Mouse (Mus musculus) hindbrain, embryonic 16.5 days (tissue): ENCODE data around the gene Adam12. TPM values are rescaled to one million over a fixed set of nuclear protein-coding genes. Genes with fewer than 3 reads are reported as not detected.

ENCODE experiments used
- ATAC-seq: fragments of 200-750 bp; cut with Nextera tagmentation; 2 replicates; pipeline ENCODE4 v1.8.0; 2017; ENCODE audit warnings: moderate TSS enrichment, moderate library complexity
- H3K27ac ChIP-seq: fragments of 300-500 bp; sonication (generic); 2 replicates; pipeline ENCODE4 v1.5.1; 2014; ENCODE audit warnings: low read depth, mild to moderate bottlenecking, control low read depth, low read length, moderate library complexity
- H3K27me3 ChIP-seq: fragments of 300-500 bp; sonication (generic); replicated peaks from 2 replicates; pipeline ENCODE4 v1.6.1; 2014; ENCODE audit warnings: low read length; ENCODE audit not compliant: control insufficient read depth, insufficient read depth
- H3K36me3 ChIP-seq: fragments of 300-500 bp; sonication (generic); 2 replicates; pipeline ENCODE4 v1.6.1; 2014; ENCODE audit warnings: mild to moderate bottlenecking, low read length, moderate library complexity, mixed read lengths; ENCODE audit not compliant: control insufficient read depth, insufficient read depth
- H3K4me1 ChIP-seq: fragments of 300-500 bp; sonication (generic); 2 replicates; pipeline ENCODE4 v1.6.1; 2014; ENCODE audit warnings: low read depth, low read length; ENCODE audit not compliant: control insufficient read depth, insufficient read depth
- H3K4me2 ChIP-seq: fragments of 300-500 bp; sonication (generic); 2 replicates; pipeline ENCODE4 v1.6.1; 2014; ENCODE audit warnings: mild to moderate bottlenecking, low read length, control low read depth, moderate library complexity
- H3K4me3 ChIP-seq: fragments of 300-500 bp; sonication (generic); 2 replicates; pipeline ENCODE4 v1.5.1; 2014; ENCODE audit warnings: mild to moderate bottlenecking, low read length, control low read depth, moderate library complexity
- H3K9ac ChIP-seq: fragments of 300-500 bp; sonication (generic); 2 replicates; pipeline ENCODE4 v1.6.1; 2014; ENCODE audit warnings: low read depth, mild to moderate bottlenecking, control low read depth, low read length, moderate library complexity
- H3K9me3 ChIP-seq: fragments of 300-500 bp; sonication (generic); 2 replicates; pipeline ENCODE4 v1.6.1; 2014; ENCODE audit warnings: mild to moderate bottlenecking, low read length, moderate library complexity; ENCODE audit not compliant: control insufficient read depth
- WGBS: fragments of 180-500 bp; shearing (Covaris S2); extraction: QIAGEN DNeasy Blood & Tissue Kit; methylation state at CpG from one replicate; pipeline ENCODE4 v1.1.7; 2014; 5-methylcytosine and 5-hydroxymethylcytosine counted together
- polyA plus RNA-seq: library from polyadenylated mRNA; unstranded; fragments of >200 nt; fragmentation: Nextera tagmentation; extraction: Ambion mirVana; gene quantifications from 2 replicates; pipeline ENCODE4 v1.2.1, GENCODE M21; 2015

The Adam12 gene
- polyA plus RNA-seq, 1 experiment from 2014 or later = 3.3 TPM

DNA sequence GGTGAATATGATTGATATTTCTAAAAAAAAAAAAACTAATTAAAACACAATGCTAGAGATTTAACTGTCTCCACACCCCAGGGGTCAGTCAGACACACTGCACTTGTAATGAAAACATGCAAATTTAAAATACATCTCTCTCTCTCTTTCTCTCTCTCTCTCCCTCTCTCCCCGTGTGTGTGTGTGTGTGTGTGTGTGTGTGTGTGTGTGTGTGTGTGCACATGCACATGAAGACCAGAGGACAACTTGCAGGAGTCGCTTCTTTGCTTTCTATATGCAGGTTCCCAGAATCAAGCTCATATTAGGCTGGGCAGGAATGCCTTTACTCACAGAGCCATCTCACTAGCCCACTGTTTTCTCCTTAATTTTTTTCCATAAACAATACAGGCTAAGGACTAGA, 146.6 kb downstream of the Adam12 start:
- no peaks in the 10 kb centered on the region for H3K27me3 ChIP-seq
- ATAC-seq = no peak
- H3K4me1 ChIP-seq = no peaks in the 10 kb centered on the region
- H3K4me3 ChIP-seq = no peak overlapping the region
- H3K36me3 ChIP-seq = no peaks in the 10 kb centered on the region
- H3K27ac ChIP-seq = no peak overlapping the region
- H3K9ac ChIP-seq = no peak overlapping the region
- H3K9me3 ChIP-seq = no peaks in the 10 kb centered on the region
- no peak overlapping the region for H3K4me2 ChIP-seq
- WGBS = 59% methylated on average over 2 of the region's 2 CpGs

DNA sequence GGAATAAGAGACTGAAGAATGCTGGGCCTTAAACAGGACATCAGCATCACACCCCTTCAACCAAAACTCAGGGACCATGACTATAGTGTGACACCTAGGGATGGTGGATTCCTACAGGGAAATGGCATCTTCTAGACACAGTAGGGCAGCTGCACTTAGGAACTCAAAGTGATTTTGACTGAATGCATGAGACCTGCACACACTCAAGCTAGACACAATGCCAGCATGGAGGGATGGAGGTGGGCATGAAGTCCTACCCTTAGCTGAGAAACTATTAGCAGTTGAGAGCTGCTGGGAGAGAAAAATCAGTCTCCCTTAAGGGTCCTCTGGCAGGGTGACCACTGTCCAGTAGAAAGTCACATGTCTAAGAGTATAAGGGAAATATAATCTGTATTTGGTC, 147.0 kb downstream of the Adam12 start:
- H3K4me2 ChIP-seq = no peak overlapping the region
- H3K4me3 ChIP-seq = no peak overlapping the region
- no peaks in the 10 kb centered on the region for H3K36me3 ChIP-seq
- H3K27me3 ChIP-seq = no peaks in the 10 kb centered on the region
- H3K9me3 ChIP-seq = no peaks in the 10 kb centered on the region
- H3K9ac ChIP-seq = no peak overlapping the region
- no peak overlapping the region for H3K27ac ChIP-seq
- no peak for ATAC-seq
- H3K4me1 ChIP-seq = no peaks in the 10 kb centered on the region

DNA sequence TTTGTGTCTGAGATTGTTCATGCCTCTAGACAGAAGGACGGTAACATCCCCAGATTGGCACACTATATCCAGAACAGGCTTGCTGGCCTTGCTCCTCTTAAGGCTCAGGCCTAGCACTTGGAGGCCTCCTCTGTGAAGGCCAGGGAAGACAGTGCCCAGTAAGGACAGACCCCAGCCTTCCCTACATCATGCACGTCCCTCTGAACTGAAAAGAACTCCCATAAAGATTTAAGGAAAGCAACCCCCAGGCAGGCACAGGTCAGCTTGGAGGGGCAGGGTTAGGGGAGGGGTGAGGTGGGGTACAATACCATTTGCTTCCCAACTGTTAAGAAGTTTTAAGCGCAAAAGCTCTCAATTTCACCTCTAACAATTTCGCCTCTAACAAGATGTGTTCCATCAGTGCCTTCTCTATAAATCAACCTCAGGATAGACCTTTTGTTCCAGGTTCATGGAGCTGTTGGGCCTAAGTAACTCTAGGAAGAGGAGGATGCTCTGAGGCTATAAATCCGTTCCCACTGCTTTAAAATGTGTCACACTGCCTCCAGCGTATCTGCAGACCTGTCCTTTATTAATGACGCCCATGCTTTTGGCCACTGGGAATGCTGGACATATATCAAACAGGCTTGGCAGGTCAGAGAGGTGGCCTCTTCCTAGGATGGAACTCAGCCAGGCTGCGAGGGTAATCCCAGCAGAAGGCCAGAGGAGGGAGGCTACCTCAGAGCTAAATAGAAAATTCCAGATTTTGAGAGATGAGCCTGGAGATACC, 150.5 kb downstream of the Adam12 start:
- H3K4me1 ChIP-seq = no peaks in the 10 kb centered on the region
- H3K27me3 ChIP-seq = no peaks in the 10 kb centered on the region
- no peak overlapping the region for H3K4me2 ChIP-seq
- ATAC-seq = no peak
- no peak overlapping the region for H3K4me3 ChIP-seq
- H3K9ac ChIP-seq = no peak overlapping the region
- no peaks in the 10 kb centered on the region for H3K9me3 ChIP-seq
- WGBS = 82% methylated on average over 8 of the region's 8 CpGs
- H3K36me3 ChIP-seq = no peaks in the 10 kb centered on the region
- no peak overlapping the region for H3K27ac ChIP-seq

DNA sequence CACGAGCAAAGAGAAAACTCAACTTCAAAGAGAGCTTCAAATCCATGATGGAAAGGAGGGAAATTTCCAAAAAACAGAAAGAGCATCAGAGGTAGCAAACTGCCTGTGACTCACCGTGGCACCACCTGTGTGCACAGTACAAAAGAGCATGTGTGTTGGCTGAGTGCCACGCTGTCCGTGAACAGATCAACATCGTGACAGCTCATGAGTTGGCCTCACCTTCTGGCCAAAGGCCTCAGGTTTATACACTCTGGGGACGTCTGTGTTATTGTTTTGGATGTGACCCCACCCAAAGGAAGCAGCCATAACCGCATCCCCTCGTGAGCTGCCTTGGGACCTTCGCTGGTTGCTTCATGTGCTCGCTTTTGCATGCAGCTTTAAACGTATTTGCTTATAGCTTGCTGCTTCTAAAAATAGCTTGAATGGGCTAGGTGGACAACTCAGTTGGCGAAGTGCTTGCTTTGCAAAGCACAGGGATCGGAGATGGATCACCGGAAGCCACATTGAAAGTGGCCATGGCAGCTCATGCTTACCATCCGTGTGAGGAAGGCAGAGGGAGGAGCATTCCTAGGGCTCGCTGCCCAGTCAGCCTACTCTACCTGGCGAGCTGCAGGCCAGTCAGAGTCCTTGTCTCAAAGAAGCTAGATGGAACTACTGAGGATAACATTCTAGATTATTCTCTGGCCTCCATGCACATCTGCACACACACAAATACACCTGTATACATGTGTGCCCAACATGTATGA, 151.8 kb downstream of the Adam12 start:
- no peaks in the 10 kb centered on the region for H3K36me3 ChIP-seq
- H3K4me1 ChIP-seq = no peaks in the 10 kb centered on the region
- no peaks in the 10 kb centered on the region for H3K9me3 ChIP-seq
- H3K27me3 ChIP-seq = no peaks in the 10 kb centered on the region
- no peak for ATAC-seq
- H3K4me3 ChIP-seq = no peak overlapping the region
- H3K27ac ChIP-seq = no peak overlapping the region
- H3K4me2 ChIP-seq = no peak overlapping the region
- WGBS = 79% methylated on average over 17 of the region's 17 CpGs
- H3K9ac ChIP-seq = no peak overlapping the region

DNA sequence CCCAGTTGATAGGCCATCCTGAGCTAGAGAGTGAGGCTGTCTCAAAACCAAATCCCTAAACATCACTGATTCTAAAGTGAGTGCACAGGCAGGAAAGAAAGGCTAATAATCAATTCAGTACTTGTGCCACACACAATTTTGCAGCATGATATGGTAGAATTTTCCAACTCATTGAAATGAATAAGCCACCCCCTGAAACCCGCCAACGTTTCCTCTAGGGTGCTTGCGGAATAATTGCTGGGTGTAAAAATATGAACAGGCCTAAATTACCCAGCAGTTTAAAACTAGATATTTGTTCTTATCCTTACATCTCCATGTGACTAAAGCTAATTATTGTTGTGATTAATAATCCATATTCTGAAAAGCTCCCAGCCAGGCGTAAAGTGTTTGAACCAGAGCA, 154.3 kb downstream of the Adam12 start:
- H3K4me2 ChIP-seq = no peak overlapping the region
- no peak overlapping the region for H3K4me3 ChIP-seq
- H3K9me3 ChIP-seq = no peaks in the 10 kb centered on the region
- ATAC-seq = no peak
- H3K4me1 ChIP-seq = no peaks in the 10 kb centered on the region
- H3K27me3 ChIP-seq = no peaks in the 10 kb centered on the region
- H3K27ac ChIP-seq = no peak overlapping the region
- 86% methylated on average over 4 of the region's 4 CpGs for WGBS
- no peak overlapping the region for H3K9ac ChIP-seq
- no peaks in the 10 kb centered on the region for H3K36me3 ChIP-seq

DNA sequence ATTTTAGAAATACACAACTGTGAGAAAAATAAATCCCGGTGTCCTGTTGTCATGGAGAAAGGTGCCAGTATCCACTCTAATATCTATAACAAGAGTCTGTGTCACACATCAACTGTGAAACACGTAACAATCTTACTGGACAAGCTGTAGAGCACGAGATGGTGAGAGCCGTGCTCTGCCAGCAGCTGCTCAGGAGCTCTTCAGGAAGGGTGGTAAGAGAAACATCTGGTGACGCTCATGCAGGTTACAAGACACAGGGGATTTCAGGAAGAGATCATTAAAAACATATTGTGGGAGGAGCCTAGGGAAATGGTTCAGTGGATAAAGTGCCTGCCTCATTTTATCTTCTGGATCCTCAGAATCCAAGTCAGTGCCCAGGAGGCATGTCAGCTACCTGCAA, 158.9 kb downstream of the Adam12 start:
- Histone ChIP-seq H3K27ac (no peak overlapping the region), H3K4me3 (no peak overlapping the region), H3K4me2 (no peak overlapping the region), H3K9ac (no peak overlapping the region), H3K9me3 (no peaks in the 10 kb centered on the region), H3K36me3 (no peaks in the 10 kb centered on the region), H3K4me1 (no peaks in the 10 kb centered on the region), H3K27me3 (no peaks in the 10 kb centered on the region)
- WGBS = 80% methylated on average over 5 of the region's 5 CpGs
- ATAC-seq = no peak

DNA sequence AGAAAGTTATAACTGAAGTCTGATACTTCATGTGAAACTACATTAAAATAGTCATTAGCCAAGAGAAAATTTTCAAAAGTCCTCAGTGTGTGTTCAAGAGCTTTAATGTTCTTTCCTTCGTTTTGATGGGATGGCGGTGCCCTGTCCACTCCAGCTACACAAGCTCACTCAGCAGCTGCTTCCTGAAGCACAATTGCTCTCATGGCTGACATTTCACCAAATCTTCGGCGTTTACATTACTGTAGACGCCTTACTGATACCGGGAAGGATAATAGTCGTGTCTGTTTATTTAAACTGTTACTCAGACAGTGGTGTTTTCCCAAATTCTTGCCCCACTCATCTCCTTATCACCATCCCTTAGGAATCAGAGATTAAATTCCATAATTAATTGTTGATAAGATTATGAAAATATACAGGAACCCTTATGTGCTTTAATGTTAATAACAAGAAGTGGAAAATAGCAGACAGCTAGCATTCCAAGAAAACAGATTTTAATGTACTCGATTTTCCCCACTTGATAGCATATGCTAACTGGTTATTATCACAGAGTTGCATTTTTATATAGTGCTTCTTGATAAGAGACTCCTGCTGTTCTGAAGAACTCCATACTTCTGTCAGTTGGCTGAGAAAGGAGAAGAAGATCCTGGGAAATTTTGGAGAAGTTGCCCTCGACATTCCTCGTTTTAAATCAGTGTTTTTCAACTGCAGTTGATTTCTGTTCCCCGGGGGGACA, 160.6 kb downstream of the Adam12 start:
- no peak for ATAC-seq
- H3K36me3 ChIP-seq = no peaks in the 10 kb centered on the region
- no peak overlapping the region for H3K27ac ChIP-seq
- no peak overlapping the region for H3K9ac ChIP-seq
- H3K9me3 ChIP-seq = no peaks in the 10 kb centered on the region
- 83% methylated on average over 11 of the region's 11 CpGs for WGBS
- H3K4me3 ChIP-seq = no peak overlapping the region
- no peaks in the 10 kb centered on the region for H3K4me1 ChIP-seq
- H3K27me3 ChIP-seq = no peaks in the 10 kb centered on the region
- H3K4me2 ChIP-seq = no peak overlapping the region

DNA sequence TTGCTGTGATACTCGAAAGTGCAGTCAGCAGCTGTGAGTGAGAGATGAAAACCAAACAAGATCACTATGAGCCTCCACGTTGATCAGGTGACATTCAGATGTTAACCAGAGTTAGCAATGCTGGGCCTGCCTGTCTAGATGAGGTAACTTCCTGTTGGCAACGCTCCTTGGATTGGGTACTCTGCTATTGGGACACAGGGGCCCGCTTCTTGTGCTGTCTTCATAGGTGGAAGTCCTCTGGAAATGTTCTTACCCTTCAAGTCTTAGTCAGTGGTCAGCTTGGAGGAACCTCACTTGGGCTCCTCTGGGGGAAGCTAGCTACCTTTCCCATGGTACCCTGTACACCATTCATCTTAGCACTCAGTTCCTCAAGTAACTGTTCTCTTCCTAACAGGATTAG, 169.3 kb downstream of the Adam12 start:
- Histone ChIP-seq H3K9ac (no peak overlapping the region), H3K9me3 (no peaks in the 10 kb centered on the region), H3K36me3 (no peaks in the 10 kb centered on the region), H3K4me3 (no peak overlapping the region), H3K4me2 (no peak overlapping the region), H3K4me1 (no peaks in the 10 kb centered on the region), H3K27ac (no peak overlapping the region), H3K27me3 (no peaks in the 10 kb centered on the region)
- no peak for ATAC-seq
- 91% methylated on average over 4 of the region's 4 CpGs for WGBS

DNA sequence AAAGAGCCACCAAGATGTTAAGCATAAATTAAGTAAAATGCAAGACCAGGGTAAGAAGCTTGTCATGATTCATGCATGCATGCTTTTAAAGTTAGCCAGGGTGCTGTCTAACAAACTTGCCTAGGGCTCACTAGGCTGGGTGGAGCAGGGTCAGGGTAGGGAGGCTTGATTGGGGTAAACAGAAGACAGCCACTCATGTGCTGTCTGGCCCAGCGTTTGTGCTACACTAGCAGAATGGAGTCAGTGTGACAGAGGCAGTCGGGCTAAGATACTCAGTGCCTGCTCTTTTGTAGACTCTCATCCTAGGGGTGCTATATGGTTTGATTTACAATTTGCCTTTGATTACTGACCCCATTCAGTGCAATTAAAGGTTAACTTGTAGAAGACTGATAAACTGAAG, 179.5 kb downstream of the Adam12 start:
- 62% methylated on average over 2 of the region's 2 CpGs for WGBS
- ATAC-seq = no peak
- Histone ChIP-seq H3K4me2 (no peak overlapping the region), H3K27ac (no peak overlapping the region), H3K9ac (no peak overlapping the region), H3K27me3 (no peaks in the 10 kb centered on the region), H3K36me3 (no peaks in the 10 kb centered on the region), H3K4me1 (no peaks in the 10 kb centered on the region), H3K4me3 (no peak overlapping the region), H3K9me3 (no peaks in the 10 kb centered on the region)
